Mouse (Mus musculus): Measurements from ENCODE around the gene Basp1. TPM values are rescaled to one million over a fixed set of nuclear protein-coding genes. Genes with fewer than 3 reads are reported as not detected.

The Basp1 gene
- polyA plus RNA-seq, 1 experiment from 2014 or later, result 256 TPM

DNA sequence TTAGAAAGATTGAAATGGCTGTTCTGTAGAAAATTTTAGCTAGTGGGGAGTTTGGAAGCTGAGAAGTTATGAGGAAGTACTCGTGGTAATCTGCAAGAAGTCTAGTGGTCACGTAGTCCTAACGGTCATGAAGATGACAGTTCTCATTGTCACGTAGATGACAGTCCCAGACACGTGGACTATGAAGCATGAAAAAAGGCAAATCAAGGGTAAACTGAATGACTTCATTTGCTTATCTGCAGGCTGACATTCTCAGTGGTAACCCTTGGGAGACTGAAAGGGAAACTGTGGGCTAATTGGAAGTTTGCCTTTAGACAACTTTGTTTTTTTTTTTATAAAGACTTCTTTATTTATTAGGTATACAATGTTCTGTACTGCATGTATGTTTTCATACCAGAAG, 58.2 kb downstream of the Basp1 start:
- H3K36me3 ChIP-seq, result no peaks in the 10 kb centered on the region
- no peaks in the 10 kb centered on the region for H3K9me3 ChIP-seq
- no peak overlapping the region for H3K4me2 ChIP-seq (replicated peaks)
- no peaks in the 10 kb centered on the region for H3K27me3 ChIP-seq
- no peak for ATAC-seq (ENCODE audit: low FRiP score, low read depth)
- H3K27ac ChIP-seq (replicated peaks), result no peak overlapping the region
- H3K9ac ChIP-seq (replicated peaks), result no peak overlapping the region
- H3K4me1 ChIP-seq, result peaks cover 11% of the 10 kb centered on the region; the same call in 1 of the 2 replicates
- 83% methylated on average over 5 of the region's 5 CpGs for WGBS
- no peak overlapping the region for H3K4me3 ChIP-seq

DNA sequence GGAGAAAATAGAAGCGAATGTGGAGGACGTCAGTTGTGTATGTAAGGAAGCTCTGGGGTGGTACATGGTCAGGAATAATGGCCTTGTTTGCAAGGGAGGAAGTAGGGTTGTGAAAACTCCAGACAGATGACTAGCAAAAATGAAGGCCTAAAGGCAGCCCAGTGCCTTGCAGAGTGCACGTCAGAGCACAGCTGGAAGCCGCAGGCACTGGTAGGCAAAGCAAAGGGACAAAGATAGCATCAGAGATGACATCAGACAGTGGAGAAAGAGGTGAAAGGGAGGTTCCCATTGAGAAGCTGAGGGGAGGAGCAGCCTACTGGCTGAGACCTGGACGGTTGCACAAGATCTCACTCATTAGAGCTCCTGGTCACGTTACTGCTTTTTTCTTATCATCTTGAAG, 58.8 kb downstream of the Basp1 start:
- H3K9me3 ChIP-seq, result no peaks in the 10 kb centered on the region
- H3K27me3 ChIP-seq, result no peaks in the 10 kb centered on the region
- H3K9ac ChIP-seq (replicated peaks), result no peak overlapping the region
- peaks cover 6% of the 10 kb centered on the region; the same call in 1 of the 2 replicates for H3K4me1 ChIP-seq
- H3K36me3 ChIP-seq, result no peaks in the 10 kb centered on the region
- no peak for ATAC-seq (ENCODE audit: low FRiP score, low read depth)
- WGBS, result 84% methylated on average over 6 of the region's 6 CpGs
- H3K4me2 ChIP-seq (replicated peaks), result no peak overlapping the region
- H3K27ac ChIP-seq (replicated peaks), result no peak overlapping the region
- no peak overlapping the region for H3K4me3 ChIP-seq

- Histone ChIP-seq H3K4me1 (no peaks in the 10 kb centered on the region), H3K36me3 (no peaks in the 10 kb centered on the region), H3K9me3 (no peaks in the 10 kb centered on the region), H3K27me3 (no peaks in the 10 kb centered on the region), H3K4me2 (replicated peaks) (no peak overlapping the region), H3K27ac (replicated peaks) (no peak overlapping the region), H3K4me3 (no peak overlapping the region), H3K9ac (replicated peaks) (no peak overlapping the region)
- WGBS, result 81% methylated on average over 6 of the region's 6 CpGs
- no peak for ATAC-seq (ENCODE audit: low FRiP score, low read depth)
Observed at GRCm38 (mm10) chr15:25353498-25353897, 60.1 kb downstream of the Basp1 start.

- Histone ChIP-seq H3K36me3 (no peaks in the 10 kb centered on the region), H3K27ac (replicated peaks) (no peak overlapping the region), H3K27me3 (no peaks in the 10 kb centered on the region), H3K9me3 (no peaks in the 10 kb centered on the region), H3K4me3 (no peak overlapping the region), H3K4me1 (no peaks in the 10 kb centered on the region; the same call in 1 of the 2 replicates), H3K4me2 (replicated peaks) (no peak overlapping the region), H3K9ac (replicated peaks) (no peak overlapping the region)
- no peak for ATAC-seq (ENCODE audit: low FRiP score, low read depth)
- WGBS, result 59% methylated on average over 6 of the region's 6 CpGs
Observed at GRCm38 (mm10) chr15:25343263-25343662, 70.3 kb downstream of the Basp1 start.

DNA sequence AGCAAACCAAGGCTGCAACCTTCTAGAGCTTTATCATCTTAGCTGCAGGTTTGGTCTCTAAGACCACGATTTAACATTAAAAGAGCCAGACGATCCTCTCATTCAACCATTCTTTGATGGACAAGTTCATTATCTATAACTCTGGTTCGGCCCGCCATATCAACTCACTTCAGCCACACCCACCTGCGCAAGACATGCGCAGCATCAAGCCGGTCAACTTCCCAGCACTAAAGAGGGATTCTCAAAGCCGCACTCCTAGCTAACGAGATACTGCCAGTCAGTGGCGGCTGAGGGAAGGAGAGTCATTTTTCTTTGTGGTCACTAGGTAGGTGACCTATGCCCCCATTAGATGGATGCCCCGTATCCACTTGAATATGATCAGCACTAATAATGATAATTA, 78.3 kb downstream of the Basp1 start:
- Histone ChIP-seq H3K4me3 (no peak overlapping the region), H3K9me3 (no peaks in the 10 kb centered on the region), H3K4me2 (replicated peaks) (no peak overlapping the region), H3K27me3 (no peaks in the 10 kb centered on the region), H3K36me3 (no peaks in the 10 kb centered on the region), H3K4me1 (peaks cover 8% of the 10 kb centered on the region), H3K27ac (replicated peaks) (no peak overlapping the region), H3K9ac (replicated peaks) (no peak overlapping the region)
- 89% methylated on average over 11 of the region's 11 CpGs for WGBS
- ATAC-seq (ENCODE audit: low FRiP score, low read depth), result no peak

GRCm38 (mm10) chr15:25331877-25332445, 81.6 kb downstream of the Basp1 start:
- ATAC-seq (ENCODE audit: low FRiP score, low read depth), result no peak
- no peak overlapping the region for H3K27ac ChIP-seq (replicated peaks)
- H3K27me3 ChIP-seq, result no peaks in the 10 kb centered on the region
- 50% methylated on average over 16 of the region's 16 CpGs for WGBS
- H3K9me3 ChIP-seq, result no peaks in the 10 kb centered on the region
- no peak overlapping the region for H3K4me2 ChIP-seq (replicated peaks)
- H3K4me1 ChIP-seq, result peaks cover 8% of the 10 kb centered on the region
- no peak overlapping the region for H3K9ac ChIP-seq (replicated peaks)
- no peaks in the 10 kb centered on the region for H3K36me3 ChIP-seq
- H3K4me3 ChIP-seq, result no peak overlapping the region

DNA sequence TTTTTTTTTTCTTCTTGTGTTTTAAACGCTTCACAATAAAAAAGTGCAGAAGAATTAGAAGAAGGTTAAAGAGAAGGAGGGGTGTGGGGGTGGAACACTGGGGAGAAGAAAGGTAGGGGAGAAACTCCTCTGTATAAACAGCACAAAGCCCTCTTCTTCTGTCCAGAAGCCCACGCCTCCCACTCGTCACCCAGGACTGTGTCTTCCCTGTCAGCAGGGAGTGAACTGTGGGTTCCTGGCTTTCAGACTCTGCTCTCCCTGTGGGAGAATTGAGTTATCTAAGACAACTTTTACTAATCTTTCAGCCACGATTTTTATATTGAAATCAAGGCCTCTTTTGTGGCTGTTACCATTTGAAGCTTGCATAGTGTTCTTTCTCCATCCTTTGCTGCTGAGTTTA, 82.6 kb downstream of the Basp1 start:
- no peaks in the 10 kb centered on the region for H3K27me3 ChIP-seq
- WGBS, result 55% methylated on average over 4 of the region's 4 CpGs
- H3K4me1 ChIP-seq, result peaks cover 8% of the 10 kb centered on the region
- no peak overlapping the region for H3K4me3 ChIP-seq
- H3K36me3 ChIP-seq, result no peaks in the 10 kb centered on the region
- no peak overlapping the region for H3K4me2 ChIP-seq (replicated peaks)
- no peak for ATAC-seq (ENCODE audit: low FRiP score, low read depth)
- H3K9ac ChIP-seq (replicated peaks), result no peak overlapping the region
- no peaks in the 10 kb centered on the region for H3K9me3 ChIP-seq
- H3K27ac ChIP-seq (replicated peaks), result no peak overlapping the region

- no peaks in the 10 kb centered on the region for H3K4me1 ChIP-seq
- no peak overlapping the region for H3K4me3 ChIP-seq
- H3K27ac ChIP-seq (replicated peaks), result no peak overlapping the region
- no peaks in the 10 kb centered on the region for H3K27me3 ChIP-seq
- ATAC-seq (ENCODE audit: low FRiP score, low read depth), result no peak
- H3K36me3 ChIP-seq, result no peaks in the 10 kb centered on the region
- no peaks in the 10 kb centered on the region for H3K9me3 ChIP-seq
- H3K4me2 ChIP-seq (replicated peaks), result no peak overlapping the region
- 71% methylated on average over 2 of the region's 2 CpGs for WGBS
- no peak overlapping the region for H3K9ac ChIP-seq (replicated peaks)
Observed at GRCm38 (mm10) chr15:25322601-25323000, 91.0 kb downstream of the Basp1 start.

GRCm38 (mm10) chr15:25322111-25322510, 91.5 kb downstream of the Basp1 start:
- H3K9ac ChIP-seq (replicated peaks), result no peak overlapping the region
- no peak overlapping the region for H3K27ac ChIP-seq (replicated peaks)
- no peak overlapping the region for H3K4me3 ChIP-seq
- no peak overlapping the region for H3K4me2 ChIP-seq (replicated peaks)
- H3K4me1 ChIP-seq, result no peaks in the 10 kb centered on the region
- no peaks in the 10 kb centered on the region for H3K27me3 ChIP-seq
- WGBS, result 95% methylated on average over 3 of the region's 3 CpGs
- H3K9me3 ChIP-seq, result no peaks in the 10 kb centered on the region
- H3K36me3 ChIP-seq, result no peaks in the 10 kb centered on the region
- ATAC-seq (ENCODE audit: low FRiP score, low read depth), result no peak

GRCm38 (mm10) chr15:25321636-25322035, 91.9 kb downstream of the Basp1 start:
- Histone ChIP-seq H3K9me3 (no peaks in the 10 kb centered on the region), H3K4me2 (replicated peaks) (no peak overlapping the region), H3K9ac (replicated peaks) (no peak overlapping the region), H3K4me1 (no peaks in the 10 kb centered on the region), H3K36me3 (no peaks in the 10 kb centered on the region), H3K4me3 (no peak overlapping the region), H3K27me3 (no peaks in the 10 kb centered on the region), H3K27ac (replicated peaks) (no peak overlapping the region)
- 91% methylated on average over 4 of the region's 4 CpGs for WGBS
- ATAC-seq (ENCODE audit: low FRiP score, low read depth), result no peak

DNA sequence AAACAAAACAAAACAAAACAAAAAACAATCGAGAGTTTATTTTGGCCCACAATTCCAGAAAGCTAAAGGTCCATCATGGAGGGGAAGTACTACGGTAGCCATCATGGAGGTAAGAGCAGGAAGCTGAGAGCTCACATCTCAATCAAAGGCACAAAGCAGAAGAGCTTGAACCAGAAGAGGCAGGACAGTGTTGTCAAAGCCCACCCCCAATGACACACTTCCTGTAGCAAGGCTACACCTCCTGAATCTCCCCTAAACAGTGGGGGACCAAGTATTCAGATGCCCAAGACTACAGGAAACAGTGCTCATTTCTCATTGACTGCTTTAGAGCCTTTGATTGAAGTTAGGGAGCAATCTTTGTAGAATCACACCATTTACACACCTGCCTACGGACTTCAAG, 99.1 kb downstream of the Basp1 start:
- ATAC-seq (ENCODE audit: low FRiP score, low read depth), result no peak
- H3K9me3 ChIP-seq, result no peaks in the 10 kb centered on the region
- H3K27me3 ChIP-seq, result no peaks in the 10 kb centered on the region
- H3K4me2 ChIP-seq (replicated peaks), result no peak overlapping the region
- no peaks in the 10 kb centered on the region for H3K4me1 ChIP-seq
- no peak overlapping the region for H3K4me3 ChIP-seq
- H3K9ac ChIP-seq (replicated peaks), result no peak overlapping the region
- WGBS, result 92% methylated on average over 3 of the region's 3 CpGs
- H3K27ac ChIP-seq (replicated peaks), result no peak overlapping the region
- no peaks in the 10 kb centered on the region for H3K36me3 ChIP-seq
